Mouse (Mus musculus): ENCODE results near the gene Nuak2. TPM values are rescaled to one million over a fixed set of nuclear protein-coding genes. Genes with fewer than 3 reads are reported as not detected.

Nuak2 gene
- total RNA-seq, 2 experiments from 2014 or later = 1.1 to 1.3 TPM

DNA sequence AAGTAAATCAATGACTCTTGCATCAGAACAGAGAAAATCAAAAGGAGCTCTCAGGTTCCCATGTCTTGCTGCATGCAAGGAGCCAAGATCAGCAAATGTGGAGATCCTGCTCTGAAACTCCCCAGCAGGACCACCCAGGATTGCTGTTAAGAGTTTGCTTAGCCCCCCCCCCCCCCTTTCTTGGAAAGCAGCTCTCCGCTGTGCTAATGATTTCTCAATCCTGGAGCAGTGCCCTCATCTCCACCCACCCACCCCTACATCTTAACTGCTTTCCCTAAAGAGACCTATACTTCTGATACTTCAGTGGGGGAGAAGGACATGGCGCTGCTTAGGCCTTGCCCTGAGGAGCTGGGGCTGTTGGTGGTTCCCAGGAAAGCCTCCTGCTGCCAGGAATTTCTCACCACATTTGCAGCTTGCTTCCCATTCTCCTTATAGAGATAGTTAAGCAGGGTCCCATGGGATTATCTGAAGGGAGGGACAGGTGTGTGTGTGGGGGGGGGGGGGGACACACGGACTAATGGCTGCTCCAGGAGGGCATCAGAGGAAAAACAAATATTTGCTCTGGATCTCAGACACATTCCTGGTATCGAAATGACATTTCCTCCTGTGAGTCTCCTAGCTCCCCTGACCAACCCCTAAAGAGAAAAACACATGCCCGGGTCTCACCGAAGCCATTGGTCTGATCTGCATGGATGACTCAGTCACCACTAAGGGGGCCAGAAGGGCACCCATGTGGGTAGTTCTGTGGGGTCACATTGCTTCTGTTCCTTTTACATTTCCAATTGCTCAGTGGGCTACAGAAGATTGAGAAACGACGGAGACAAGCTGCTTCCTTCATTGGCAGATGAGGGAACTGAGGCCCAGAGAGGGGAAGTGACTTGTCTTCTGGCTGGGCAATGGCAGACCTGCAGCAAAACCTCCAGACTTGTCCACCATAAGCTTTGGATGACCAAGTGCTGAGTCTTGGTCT, 2.3 kb downstream of the Nuak2 start:
- DNase-seq (ENCODE audit: extremely low spot score in 1 of 2, low spot score in 2 of 2) = no peak
- intact Hi-C loops (cut with DNase I) = no loop called here

DNA sequence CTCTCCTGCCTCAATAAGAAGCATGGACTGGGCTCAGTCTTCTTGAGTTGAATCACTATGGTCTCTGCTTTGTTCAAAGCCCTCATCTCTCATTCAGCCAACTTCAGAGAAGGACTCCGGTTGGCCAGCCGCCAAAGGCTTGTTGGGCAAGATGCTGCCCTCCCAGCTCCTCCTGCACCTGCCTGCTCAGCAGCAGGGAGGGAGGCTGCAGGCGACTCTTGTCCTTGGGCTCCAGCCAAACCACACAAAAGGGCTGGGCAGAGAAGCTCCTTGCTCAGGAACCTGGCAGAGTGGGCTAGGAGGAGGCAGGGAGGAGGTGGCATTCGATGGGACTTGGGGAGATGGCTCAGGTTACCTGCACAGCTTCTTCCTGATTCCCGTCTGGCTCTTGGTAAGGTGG, 3.3 kb downstream of the Nuak2 start:
- peak in 1 of 2 experiments; percentile 79 for DNase-seq (ENCODE audit: extremely low spot score in 1 of 2, low spot score in 2 of 2)
- intact Hi-C loops (cut with DNase I) = no loop called here

DNA sequence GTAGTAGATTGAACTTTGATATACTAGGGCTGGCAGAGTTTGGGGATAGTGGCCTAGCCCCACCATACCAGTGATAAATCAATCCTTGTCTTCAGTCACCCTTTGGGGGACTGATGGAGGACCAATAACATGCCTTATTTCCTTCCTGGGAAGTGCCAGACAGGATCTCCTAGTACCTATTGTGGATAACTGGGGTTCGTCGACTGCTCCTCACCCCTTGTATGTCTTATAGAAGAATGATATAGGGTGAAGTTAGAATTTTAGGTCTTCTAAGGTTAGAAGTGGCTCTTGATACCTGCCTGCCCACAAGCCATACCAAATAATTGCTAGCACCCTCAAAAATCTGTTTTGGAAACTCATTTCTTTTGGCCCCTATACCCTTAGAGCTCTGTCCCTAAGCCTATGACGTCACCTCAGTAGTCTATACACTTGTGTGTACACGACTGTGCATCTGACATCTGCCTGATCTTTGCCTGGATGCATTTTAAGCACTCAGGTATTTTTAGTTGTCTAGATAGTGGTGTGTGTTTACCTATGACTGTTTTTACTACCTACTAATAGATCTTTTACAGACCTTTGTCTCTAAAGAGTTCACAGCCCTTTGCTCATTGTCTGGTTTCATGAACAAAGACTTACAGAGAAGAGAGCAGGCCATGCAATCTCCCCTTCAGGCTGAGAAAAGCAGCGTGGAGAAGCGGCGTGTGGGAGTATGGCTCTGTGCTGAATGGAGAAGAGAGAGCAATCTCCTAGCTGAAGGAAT, 6.1 kb downstream of the Nuak2 start:
- DNase-seq (ENCODE audit: extremely low spot score in 1 of 2, low spot score in 2 of 2) = no peak
- intact Hi-C loops (cut with DNase I) = no loop called here

DNA sequence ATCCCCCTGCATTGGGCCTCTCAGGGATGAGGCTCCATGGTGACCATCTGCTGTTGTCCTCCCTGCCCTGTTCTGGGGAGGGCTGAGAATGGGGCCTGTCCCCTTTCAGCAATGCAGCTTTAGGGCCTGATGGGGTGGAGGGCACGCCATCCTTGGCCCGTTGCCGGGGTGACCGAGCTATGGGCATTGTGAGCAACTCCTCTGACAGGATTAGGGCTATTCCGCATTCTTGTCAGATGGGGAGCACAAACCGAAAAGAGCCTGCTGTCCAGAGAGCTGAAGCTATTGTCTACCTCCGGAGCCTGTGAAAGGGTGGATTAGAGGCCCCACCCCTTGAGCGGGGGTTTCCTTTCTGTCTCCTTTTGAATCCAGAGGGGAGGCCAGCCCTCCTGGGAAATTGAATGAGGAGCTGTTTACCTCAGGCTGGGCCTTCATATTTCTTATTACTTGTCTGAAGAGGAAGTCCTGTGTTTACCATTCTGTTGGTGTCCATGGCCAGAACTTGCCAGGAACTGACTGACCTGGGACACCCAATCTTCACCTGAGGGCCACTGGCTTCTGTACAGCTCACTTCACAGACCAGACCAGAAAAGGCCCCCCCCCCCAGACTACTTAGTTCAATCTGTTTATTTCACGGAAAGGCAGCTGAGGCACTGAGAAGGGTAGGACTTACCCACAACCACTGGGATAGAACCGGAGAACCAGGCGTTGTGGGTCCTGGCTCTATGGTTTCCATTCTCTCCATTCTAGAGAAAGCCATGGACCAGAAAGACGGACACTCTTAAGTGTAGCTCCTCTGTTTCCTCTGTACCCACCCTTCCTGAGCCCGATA, 7.0 kb downstream of the Nuak2 start:
- DNase-seq (ENCODE audit: extremely low spot score in 1 of 2, low spot score in 2 of 2) = peak in 1 of 2 experiments; percentile 47
- intact Hi-C loops (cut with DNase I) = no loop called here

DNA sequence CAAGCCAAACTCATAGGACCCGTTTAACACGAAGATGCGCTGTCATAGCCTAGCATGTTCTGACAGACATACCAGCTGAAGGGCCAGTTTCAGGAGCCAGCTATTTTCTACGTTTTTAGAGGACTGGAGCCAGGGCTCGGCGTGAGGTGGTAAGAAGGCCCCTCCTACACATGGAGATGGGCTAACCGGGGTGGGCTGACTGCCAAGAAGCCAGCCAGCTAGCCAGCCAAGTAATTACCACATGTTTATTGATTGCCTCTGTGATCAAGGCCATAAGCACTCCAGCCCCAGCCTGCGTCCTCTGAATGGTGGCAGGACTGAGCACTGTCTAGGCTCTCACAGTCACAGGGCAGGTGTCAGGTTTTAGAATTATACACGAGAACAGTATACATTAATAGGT, 10.9 kb downstream of the Nuak2 start:
- no peak for DNase-seq (ENCODE audit: extremely low spot score in 1 of 2, low spot score in 2 of 2)
- intact Hi-C loops (cut with DNase I) = no loop called here

DNA sequence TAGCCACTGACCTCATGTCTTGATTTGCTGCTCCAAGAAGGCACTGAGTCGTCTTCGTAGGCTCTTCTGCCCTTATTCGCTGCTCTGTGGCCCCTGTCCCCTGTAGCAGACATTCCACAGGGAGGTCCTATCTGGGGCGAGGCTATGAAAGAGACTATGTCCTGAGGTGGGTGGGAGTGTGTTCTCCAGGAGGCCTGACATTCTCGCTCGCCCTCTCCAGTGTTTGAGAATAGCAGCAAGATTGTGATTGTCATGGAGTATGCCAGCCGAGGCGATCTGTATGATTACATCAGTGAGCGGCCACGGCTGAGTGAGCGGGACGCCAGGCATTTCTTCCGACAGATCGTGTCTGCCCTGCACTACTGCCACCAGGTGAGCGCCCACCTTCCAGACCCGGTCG, 11.6 kb downstream of the Nuak2 start:
- DNase-seq (ENCODE audit: extremely low spot score in 1 of 2, low spot score in 2 of 2) = no peak
- intact Hi-C loops (cut with DNase I) = no loop called here

DNA sequence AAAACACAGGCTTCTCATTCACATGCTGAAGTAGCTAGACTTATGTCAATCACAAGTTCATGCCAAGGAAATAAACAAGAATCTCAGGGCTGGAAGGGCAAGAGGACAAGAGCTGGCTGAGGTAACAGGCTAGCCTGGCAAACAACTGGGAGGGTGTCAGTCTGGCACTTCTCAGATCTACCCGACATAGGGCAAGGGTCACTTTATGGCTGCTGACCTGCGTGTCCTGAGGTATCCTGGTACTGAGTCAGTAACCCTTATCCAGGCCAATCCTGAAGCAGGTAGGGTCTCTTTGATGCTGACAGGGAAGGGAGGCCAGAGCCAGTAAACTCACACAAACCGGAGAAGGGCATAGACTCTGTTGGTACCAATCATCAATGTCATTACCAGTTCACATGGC, 12.6 kb downstream of the Nuak2 start:
- no peak for DNase-seq (ENCODE audit: extremely low spot score in 1 of 2, low spot score in 2 of 2)
- intact Hi-C loops (cut with DNase I) = no loop called here

DNA sequence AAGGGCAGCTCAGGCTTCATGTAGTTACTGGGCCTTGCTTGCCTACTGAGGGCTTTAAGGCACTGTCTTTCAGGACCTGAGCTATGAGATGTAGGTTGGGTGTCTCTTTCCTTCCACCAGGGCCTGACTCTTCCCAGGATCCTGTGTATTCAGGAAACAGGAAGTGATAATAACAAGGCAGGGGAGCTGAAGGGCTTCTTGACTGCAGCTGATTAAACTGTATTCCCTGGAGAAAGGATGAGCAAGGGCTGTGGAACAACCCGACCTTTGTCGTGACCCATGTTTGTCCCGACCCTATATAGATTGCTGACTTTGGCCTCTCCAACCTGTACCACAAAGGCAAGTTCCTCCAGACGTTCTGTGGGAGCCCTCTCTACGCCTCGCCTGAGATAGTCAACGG, 13.7 kb downstream of the Nuak2 start:
- no peak for DNase-seq (ENCODE audit: extremely low spot score in 1 of 2, low spot score in 2 of 2)
- intact Hi-C loops (cut with DNase I) = no loop called here

DNA sequence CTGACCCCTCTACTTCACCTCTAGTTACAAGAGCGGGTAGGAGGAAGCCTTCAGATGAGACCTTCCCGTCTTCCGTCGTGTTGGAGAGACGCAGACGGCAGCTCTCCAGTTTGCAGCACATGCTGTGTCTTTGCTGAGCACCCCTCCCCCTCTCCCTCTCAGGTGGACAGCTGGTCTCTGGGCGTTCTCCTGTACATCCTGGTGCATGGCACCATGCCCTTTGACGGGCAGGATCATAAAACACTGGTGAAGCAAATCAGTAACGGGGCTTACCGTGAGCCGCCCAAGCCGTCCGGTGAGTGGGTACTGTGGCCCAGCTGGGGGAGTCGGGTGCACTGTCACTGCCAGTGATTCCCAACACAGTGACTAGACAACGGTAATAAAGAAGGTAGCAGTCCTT, 14.5 kb downstream of the Nuak2 start:
- no peak for DNase-seq (ENCODE audit: extremely low spot score in 1 of 2, low spot score in 2 of 2)
- intact Hi-C loops (cut with DNase I) = no loop called here

DNA sequence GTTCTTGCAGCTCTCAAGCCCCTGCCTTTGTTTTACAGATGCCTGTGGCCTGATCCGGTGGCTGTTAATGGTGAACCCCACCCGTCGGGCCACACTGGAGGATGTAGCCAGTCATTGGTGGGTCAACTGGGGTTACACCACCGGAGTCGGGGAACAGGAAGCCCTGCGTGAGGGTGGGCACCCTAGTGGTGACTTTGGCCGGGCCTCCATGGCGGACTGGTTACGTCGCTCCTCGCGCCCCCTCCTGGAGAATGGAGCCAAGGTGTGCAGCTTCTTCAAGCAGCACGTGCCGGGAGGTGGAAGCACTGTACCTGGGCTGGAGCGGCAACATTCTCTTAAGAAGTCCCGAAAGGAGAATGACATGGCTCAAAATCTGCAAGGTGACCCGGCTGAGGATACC, 15.4 kb downstream of the Nuak2 start:
- intact Hi-C loops (cut with DNase I) = no loop called here
- DNase-seq (ENCODE audit: extremely low spot score in 1 of 2, low spot score in 2 of 2) = no peak

DNA sequence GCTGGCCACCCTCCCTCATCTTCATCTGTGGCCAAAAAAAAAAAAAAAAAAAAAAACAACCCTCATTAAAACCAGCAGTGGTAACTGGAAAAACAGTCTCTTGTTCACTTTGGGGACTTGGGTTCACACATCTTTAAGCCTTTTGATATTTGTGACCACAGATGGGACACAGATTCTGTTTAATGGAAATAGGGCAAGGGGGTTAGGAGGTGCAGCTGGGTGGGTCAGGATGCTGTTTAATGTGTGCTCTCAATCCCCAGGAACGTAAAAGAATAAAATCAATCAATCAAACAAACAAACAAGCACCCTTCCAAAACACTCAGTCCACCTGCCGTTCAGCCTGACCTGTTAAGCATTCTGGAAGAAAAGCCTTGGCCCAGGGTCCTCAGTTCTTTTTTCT, 17.3 kb downstream of the Nuak2 start:
- no peak for DNase-seq (ENCODE audit: extremely low spot score in 1 of 2, low spot score in 2 of 2)
- intact Hi-C loops (cut with DNase I) = no loop called here

DNA sequence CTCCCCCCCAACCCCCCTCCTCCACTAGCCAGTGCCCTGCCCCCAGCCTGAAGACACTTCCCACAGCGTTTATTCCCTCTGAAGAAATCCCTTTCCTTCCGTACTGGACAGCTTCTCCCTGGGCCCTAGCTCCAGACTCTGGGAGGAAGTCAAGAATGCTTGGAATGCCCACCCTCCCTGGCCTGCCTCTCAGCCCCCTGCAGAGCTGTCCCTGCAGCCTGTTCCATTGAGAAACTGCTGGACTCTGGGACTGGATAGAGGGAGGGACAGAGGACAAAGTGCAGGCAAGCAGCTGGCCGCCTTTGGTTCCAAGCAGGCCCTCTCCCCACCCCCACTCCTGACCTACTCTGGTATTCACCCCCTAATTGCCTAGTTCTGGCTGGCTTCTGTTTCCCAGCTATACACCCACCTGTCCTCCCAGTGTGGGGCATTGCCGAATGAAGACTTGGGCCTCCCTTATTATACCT, 17.8 kb downstream of the Nuak2 start:
- intact Hi-C loops (cut with DNase I) = no loop called here
- peak in 1 of 2 experiments; percentile 87 for DNase-seq (ENCODE audit: extremely low spot score in 1 of 2, low spot score in 2 of 2)

DNA sequence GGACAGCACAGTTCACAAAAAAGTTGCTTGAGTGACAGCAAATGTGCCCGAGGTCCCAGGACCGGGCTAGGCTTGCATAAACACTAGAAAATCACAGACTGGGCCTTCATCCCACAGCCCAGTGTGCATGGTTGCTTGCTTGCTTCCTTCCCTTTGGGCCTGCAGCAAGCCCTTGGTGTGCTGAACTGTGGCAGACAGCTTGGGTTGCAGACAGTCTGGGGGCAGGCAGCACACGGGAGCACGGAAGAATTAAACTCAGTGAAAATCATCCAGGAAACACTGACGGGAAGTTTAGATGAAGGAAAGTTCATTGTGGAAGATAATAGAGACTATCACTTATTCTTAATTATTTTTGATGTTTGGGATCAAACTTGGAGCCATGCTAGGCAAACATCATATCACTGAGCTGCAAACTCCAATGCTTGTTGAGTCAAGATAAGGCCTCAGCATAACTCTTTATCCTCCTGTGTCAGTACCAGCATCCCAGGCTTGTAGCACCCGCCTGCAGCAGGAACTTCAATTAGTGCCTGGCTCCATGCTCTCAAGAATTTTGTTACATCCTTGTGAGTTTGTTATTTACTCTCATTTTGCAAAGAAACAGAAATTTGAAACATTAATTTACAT, 18.4 kb downstream of the Nuak2 start:
- intact Hi-C loops (cut with DNase I) = no loop called here
- no peak for DNase-seq (ENCODE audit: extremely low spot score in 1 of 2, low spot score in 2 of 2)

DNA sequence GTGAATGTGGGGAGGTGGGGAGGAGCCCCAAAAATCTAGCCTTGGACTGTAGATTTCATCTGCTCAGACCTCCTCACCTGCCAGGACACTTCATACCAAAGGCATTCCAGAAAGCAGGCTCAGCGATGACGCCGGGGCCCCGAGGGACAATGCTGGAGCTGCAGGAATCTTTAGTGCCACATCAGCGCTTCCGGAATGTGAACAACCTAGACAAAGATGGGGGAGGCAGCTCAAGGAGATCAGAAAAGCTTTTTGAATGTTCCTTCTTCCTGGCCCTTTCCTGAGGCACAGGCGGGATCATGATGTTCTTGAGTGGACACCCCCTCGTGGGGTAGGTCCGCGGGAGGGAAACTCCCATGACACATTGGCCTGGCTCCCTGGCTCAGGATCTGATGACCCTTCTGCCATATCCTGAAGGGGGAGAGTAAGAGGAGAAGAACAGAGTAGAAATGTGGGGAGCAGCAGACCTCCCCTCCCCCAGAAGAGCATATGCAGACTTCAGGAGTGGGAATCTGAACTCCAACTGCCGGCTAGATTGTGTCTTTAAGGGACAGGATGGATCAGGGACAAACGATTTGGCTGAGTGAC, 19.5 kb downstream of the Nuak2 start:
- DNase-seq (ENCODE audit: extremely low spot score in 1 of 2, low spot score in 2 of 2) = no peak
- intact Hi-C loops (cut with DNase I) = no loop called here

DNA sequence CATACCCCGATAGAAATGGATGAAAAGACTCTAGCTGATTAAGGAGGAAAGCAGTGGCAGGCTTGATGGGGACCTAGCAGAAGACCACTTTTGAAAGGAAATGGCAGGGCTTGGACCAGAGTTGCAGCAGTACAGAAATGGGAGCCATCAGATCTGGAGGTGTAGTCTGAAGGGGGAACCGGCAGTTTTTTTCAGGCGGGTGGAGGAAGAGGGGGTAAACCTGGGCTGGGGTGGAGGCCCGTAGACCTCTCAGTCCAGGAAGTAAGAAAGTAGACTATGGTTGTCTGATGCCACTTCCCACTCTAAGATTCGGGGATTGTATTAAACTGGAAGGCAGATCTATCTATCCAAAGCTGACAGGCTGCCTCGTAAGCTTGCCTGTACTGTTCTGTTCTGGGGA, 21.0 kb downstream of the Nuak2 start:
- intact Hi-C loops (cut with DNase I) = no loop called here

DNA sequence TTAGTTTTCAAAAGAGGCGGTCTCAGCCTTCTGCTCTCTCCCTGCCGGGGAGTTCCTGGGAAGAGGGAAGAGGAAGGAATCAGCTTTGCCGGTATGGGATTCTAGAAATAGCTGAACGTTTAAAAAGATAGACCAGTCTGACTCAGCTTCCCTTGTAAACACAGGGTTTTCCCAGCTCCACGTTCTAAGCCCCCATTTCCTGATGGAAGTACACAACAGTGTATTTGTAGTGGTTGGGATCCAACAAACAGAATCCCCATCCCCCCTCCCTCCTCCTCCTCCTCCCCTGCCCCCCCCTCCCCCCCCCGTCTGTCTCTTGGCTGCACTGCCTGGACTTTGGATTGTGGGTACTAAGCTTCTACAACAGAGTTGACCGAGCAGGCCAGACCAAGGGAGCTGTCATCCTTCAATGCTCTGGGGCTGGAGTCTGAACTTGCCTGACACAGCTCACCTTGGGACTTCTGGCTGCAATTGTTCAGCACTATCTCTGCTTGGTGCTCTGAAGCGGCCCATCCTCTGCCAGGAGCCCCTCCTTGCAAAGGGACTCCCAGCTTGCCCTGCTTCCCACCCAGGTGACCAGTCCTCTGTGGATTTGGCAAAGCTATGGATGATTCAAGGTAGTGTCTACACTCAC, 22.2 kb downstream of the Nuak2 start:
- DNase-seq (ENCODE audit: extremely low spot score in 1 of 2, low spot score in 2 of 2) = no peak
- intact Hi-C loops (cut with DNase I) = no loop called here

More for the DNA sequence above, 21.0 kb downstream of the Nuak2 start:
- no peak for DNase-seq (ENCODE audit: extremely low spot score in 1 of 2, low spot score in 2 of 2)

DNA sequence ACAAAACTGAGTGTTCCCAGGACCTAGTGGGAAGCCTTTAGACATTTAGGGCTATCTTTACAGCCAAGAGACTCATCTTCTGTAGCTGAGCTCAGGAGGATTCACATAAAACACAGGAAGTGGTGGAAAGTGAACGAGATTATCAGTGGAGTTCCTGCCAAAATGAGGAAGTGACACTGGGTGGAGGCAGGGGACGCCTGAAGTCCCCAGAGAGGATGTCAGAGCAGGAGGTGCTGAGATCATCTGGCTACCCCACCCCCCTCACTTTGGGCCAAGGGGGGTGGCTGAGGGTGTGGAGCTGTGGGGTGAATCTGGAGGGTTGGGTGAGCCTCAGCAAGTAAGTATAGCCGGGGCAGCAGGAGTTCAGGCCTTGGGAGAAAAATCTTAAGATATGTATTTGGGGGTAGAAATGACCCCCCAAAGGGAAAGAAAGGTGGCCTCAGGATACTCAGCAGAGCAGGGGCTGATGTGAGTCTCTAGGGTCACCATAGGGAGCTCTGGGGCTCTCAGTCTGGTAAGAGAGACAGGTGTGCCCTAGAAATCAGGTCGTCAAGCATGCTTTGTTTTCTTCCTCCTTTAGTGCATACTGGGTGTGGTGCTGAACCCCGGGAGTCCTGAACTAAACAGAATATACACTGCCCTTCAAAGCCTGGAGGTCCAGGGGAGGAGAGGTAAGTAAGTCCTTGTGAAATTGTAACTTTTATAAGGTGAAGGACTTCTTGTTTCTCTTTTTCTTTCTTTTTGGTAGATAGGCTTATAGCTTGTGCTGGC, 26.0 kb downstream of the Nuak2 start:
- DNase-seq (ENCODE audit: extremely low spot score in 1 of 2, low spot score in 2 of 2) = peak in 1 of 2 experiments; percentile 61
- intact Hi-C loops (cut with DNase I) = no loop called here
